Comparison of ENCODE assay signal across 9 mouse cellular contexts in genomic region chr11:20594229-20595201, GRCm38 (mm10). TPM values are rescaled to one million over a fixed set of nuclear protein-coding genes. Genes with fewer than 3 reads are reported as not detected.
DNase-seq lines count a peak whose midpoint lies in the region; ATAC-seq and TF ChIP-seq lines count a peak whose summit lies in the region.
"Had no signal": no experiment of that assay in that cellular context is flagged by ENCODE, and none has a peak within 500 bp of the region (broad histone marks: within the 10 kb centered on the region; RNA-seq: fewer than 3 reads in every experiment).

No protein-coding gene starts in this region.

- dilution Hi-C loops in CH12.LX (cut with MboI; ENCODE audit: extremely low pct_ligation_motif_present, extremely low pct_unique_long_range_greater_than_20kb, low sequenced_read_pairs) = no loop called here

- H3K4me3 ChIP-seq in CH12.LX (replicated peaks in 1 of 3; ENCODE audit: low read depth in 2 of 3, low read length in 2 of 3, poor library complexity in 1 of 3) = no peak overlapping the region
- no peak overlapping the region; a peak in 1 of 4 replicates for H3K4me3 ChIP-seq in heart, embryonic 14.5 days (ENCODE audit: control insufficient read depth in 1 of 2, insufficient read depth in 1 of 2, low read depth in 1 of 2, low read length in 2 of 2)
- no peak overlapping the region for H3K4me3 ChIP-seq in limb, embryonic 13.5 days
- no peak overlapping the region for H3K4me3 ChIP-seq in midbrain, embryonic 10.5 days
- H3K4me3 ChIP-seq: liver, embryonic 12.5 days had no signal

- H3K4me2 ChIP-seq in CH12.LX (ENCODE audit: insufficient read depth, low read depth, poor library complexity, severe bottlenecking) = no peak overlapping the region
- peak overlapping the region; percentile 47 for H3K4me2 ChIP-seq in heart, embryonic 14.5 days (ENCODE audit: low read length)
- H3K4me2 ChIP-seq in limb, embryonic 13.5 days (replicated peaks) = 0 out of 2 replicates have a peak overlapping the region, but pooled peaks have one; percentile 9
- H3K4me2 ChIP-seq: liver, embryonic 12.5 days had no signal

- H3K9ac ChIP-seq in CH12.LX (ENCODE audit: insufficient read depth, low read depth) = no peak overlapping the region
- H3K9ac ChIP-seq in heart, embryonic 14.5 days (ENCODE audit: low read length) = peak overlapping the region; percentile 65
- H3K9ac ChIP-seq in limb, embryonic 13.5 days = no peak overlapping the region
- H3K9ac ChIP-seq: liver, embryonic 12.5 days had no signal

- peaks cover 0 to 5% of the 10 kb centered on the region in 2 experiments for H3K36me3 ChIP-seq in CH12.LX (replicated peaks in 1 of 2; ENCODE audit: control insufficient read depth in 1 of 2, insufficient read depth in 1 of 2, low read length in 1 of 2)
- no peaks in the 10 kb centered on the region for H3K36me3 ChIP-seq in heart, embryonic 14.5 days (ENCODE audit: control insufficient read depth, insufficient read depth, low read length)
- H3K36me3 ChIP-seq in limb, embryonic 13.5 days = no peaks in the 10 kb centered on the region
- H3K36me3 ChIP-seq in midbrain, embryonic 10.5 days = no peaks in the 10 kb centered on the region
- H3K36me3 ChIP-seq: liver, embryonic 12.5 days had no signal

- H3K27ac ChIP-seq in CH12.LX (ENCODE audit: insufficient read depth, low read depth) = no peak overlapping the region
- H3K27ac ChIP-seq in heart, embryonic 14.5 days (replicated peaks in 1 of 2; ENCODE audit: control insufficient read depth in 1 of 2, insufficient read depth in 1 of 2, low read depth in 2 of 2, low read length in 2 of 2) = peak overlapping the region; percentile 80 to 85
- peak overlapping the region; percentile 49 for H3K27ac ChIP-seq in limb, embryonic 13.5 days
- no peak overlapping the region for H3K27ac ChIP-seq in midbrain, embryonic 10.5 days (replicated peaks)
- H3K27ac ChIP-seq: liver, embryonic 12.5 days had no signal

- peak; percentile 57 for ATAC-seq in heart, embryonic 14.5 days (ENCODE audit: insufficient number of reproducible peaks, insufficient read depth, low FRiP score, low read depth)
- ATAC-seq in limb, embryonic 13.5 days (ENCODE audit: low FRiP score, low read depth) = no peak
- ATAC-seq: liver, embryonic 12.5 days had no signal

- TF ChIP-seq EP300 in CH12.LX (IDR thresholded peaks at IDR 0.05; ENCODE audit: low read length) = no peak

- no peak for TF ChIP-seq POLR2A in CH12.LX (IDR thresholded peaks at IDR 0.05; ENCODE audit: low read depth, low read length)

- DNase-seq in adrenal gland, adult 2 months = peak; percentile 6
- DNase-seq in adrenal gland, postnatal 4 days (ENCODE audit: low spot score in 2 of 2) = no peak
- DNase-seq in CH12.LX (ENCODE audit: extremely low read depth) = no peak
- no peak for DNase-seq in right cerebral cortex, postnatal 4 days
- DNase-seq in midbrain, embryonic 10.5 days (ENCODE audit: low spot score) = no peak
- no peak for DNase-seq in urinary bladder, adult 2 months (ENCODE audit: low spot score)

- H3K79me2 ChIP-seq in CH12.LX (replicated peaks; ENCODE audit: control insufficient read depth, extremely low read depth, insufficient read depth, poor library complexity, severe bottlenecking) = no peaks in the 10 kb centered on the region

- WGBS in heart, embryonic 14.5 days = 34% methylated on average over 22 of the region's 22 CpGs
- 68% methylated on average over 22 of the region's 22 CpGs for whole genome bisulfite sequencing in limb, embryonic 13.5 days
- WGBS in midbrain, embryonic 10.5 days = 80% methylated on average over 22 of the region's 22 CpGs

- peaks cover 6 to 16% of the 10 kb centered on the region in 2 experiments for H3K4me1 ChIP-seq in CH12.LX (ENCODE audit: control insufficient read depth in 1 of 2, insufficient read depth in 2 of 2)
- H3K4me1 ChIP-seq in heart, embryonic 14.5 days (ENCODE audit: control insufficient read depth in 2 of 2, insufficient read depth in 2 of 2, low read length in 2 of 2) = peaks cover 11 to 19% of the 10 kb centered on the region in 2 experiments
- H3K4me1 ChIP-seq in limb, embryonic 13.5 days = peaks cover 11% of the 10 kb centered on the region
- peaks cover 4% of the 10 kb centered on the region; the same call in 1 of the 2 replicates for H3K4me1 ChIP-seq in midbrain, embryonic 10.5 days
- H3K4me1 ChIP-seq: liver, embryonic 12.5 days had no signal

- in situ Hi-C loops in CH12.LX (cut with MboI; ENCODE audit: low pct_ligation_motif_present, low pct_unique_long_range_greater_than_20kb, low sequenced_read_pairs) = no loop called here

- TF ChIP-seq CTCF in CH12.LX (conservative IDR thresholded peaks at IDR 0.05 in 1 of 2, IDR thresholded peaks at IDR 0.05 in 1 of 2; ENCODE audit: low read depth in 2 of 2, low read length in 2 of 2) = no peak

- no peaks in the 10 kb centered on the region for H3K9me3 ChIP-seq in CH12.LX (replicated peaks; ENCODE audit: low read length)
- H3K9me3 ChIP-seq in heart, embryonic 14.5 days (ENCODE audit: control insufficient read depth, low read length) = no peaks in the 10 kb centered on the region
- H3K9me3 ChIP-seq in limb, embryonic 13.5 days = no peaks in the 10 kb centered on the region
- no peaks in the 10 kb centered on the region for H3K9me3 ChIP-seq in midbrain, embryonic 10.5 days (replicated peaks)
- H3K9me3 ChIP-seq: liver, embryonic 12.5 days had no signal

- no peak for TF ChIP-seq RAD21 in CH12.LX (IDR thresholded peaks at IDR 0.05; ENCODE audit: low read depth, low read length)

- no peaks in the 10 kb centered on the region for H3K27me3 ChIP-seq in CH12.LX (replicated peaks)
- H3K27me3 ChIP-seq in heart, embryonic 14.5 days (ENCODE audit: control insufficient read depth, insufficient read depth, low read length) = no peaks in the 10 kb centered on the region
- H3K27me3 ChIP-seq in limb, embryonic 13.5 days = no peaks in the 10 kb centered on the region
- no peaks in the 10 kb centered on the region for H3K27me3 ChIP-seq in midbrain, embryonic 10.5 days (ENCODE audit: low read depth, poor library complexity, severe bottlenecking)
- H3K27me3 ChIP-seq: liver, embryonic 12.5 days had no signal

TF ChIP-seq in CH12.LX, 34 proteins besides CTCF, POLR2A, EP300 and RAD21:
- TF ChIP-seq POLR2AphosphoS2 (IDR thresholded peaks at IDR 0.05; ENCODE audit: low read depth, low read length) = no peak
- 0 out of 2 replicates have a peak, but pooled peaks have one; percentile 5 for TF ChIP-seq MYC (IDR thresholded peaks at IDR 0.05; ENCODE audit: low read depth, low read length)
- TF ChIP-seq BHLHE40 (IDR thresholded peaks at IDR 0.05; ENCODE audit: low read depth, low read length) = peak; percentile 51

RNA-seq across cellular contexts. Expression of gene Sertad2, which starts 51.5 kb away (rescaled TPM):
- total RNA-seq in adrenal gland, adult 2 months (2021) = 10 to 100 TPM; 12.3 to 17.6 TPM
- polyA plus RNA-seq in adrenal gland, adult 2 months (2012; rRNA removed) = 20.4 and 26.1 TPM in 2 replicates
- total RNA-seq in adrenal gland, postnatal 4 days (2021) = 10 to 100 TPM; 18.3 to 22.0 TPM
- total RNA-seq in CH12.LX (2012; rRNA removed) = 5.2 and 6.0 TPM in 2 replicates
- 5.9 TPM in 2 replicates for total RNA-seq in CH12.LX (2014; rRNA removed)
- 10.3 and 13.1 TPM in 2 replicates for polyA plus RNA-seq in CH12.LX (2012; ENCODE audit: insufficient read length, low read depth)
- polyA plus RNA-seq in heart, embryonic 14.5 days (2014; fragmentation: Nextera tagmentation; extraction: Ambion mirVana) = 33.5 and 36.9 TPM in 2 replicates
- polyA plus RNA-seq in limb, embryonic 13.5 days (2015; fragmentation: Nextera tagmentation; extraction: Ambion mirVana) = 50.9 and 55.0 TPM in 2 replicates
- 30.3 and 36.7 TPM in 2 replicates for polyA plus RNA-seq in midbrain, embryonic 10.5 days (2016; fragmentation: Nextera tagmentation; extraction: Ambion mirVana)
- 18.0 and 19.1 TPM in 2 replicates for polyA plus RNA-seq in urinary bladder, adult 2 months (2012; rRNA removed)

Comparison
In these comparisons a context has a peak if more than half of its experiments do, and no peak if none do; other contexts are left out.
1. H3K27ac ChIP-seq: peak in heart, embryonic 14.5 days (2 of 2) and limb, embryonic 13.5 days (single experiment); none in CH12.LX (single experiment) and midbrain, embryonic 10.5 days (single experiment).